Mouse (Mus musculus): ENCODE measurements around the gene Cebpb. TPM values are rescaled to one million over a fixed set of nuclear protein-coding genes. Genes with fewer than 3 reads are reported as not detected.

Gene Cebpb
- polyA plus RNA-seq, 1 experiment from 2014 or later, result 108 TPM

GRCm38 (mm10) chr2:167658712-167659111 lies 30.0 kb upstream of the Cebpb start:
- DNase-seq (ENCODE audit: low spot score), result no peak
- Histone ChIP-seq H3K27ac (ENCODE audit: low read length) (peak overlapping the region; percentile 43), H3K9ac (replicated peaks; ENCODE audit: low read depth) (peak overlapping the region; percentile 19; the same call in 1 of the 2 replicates)

GRCm38 (mm10) chr2:167659177-167659846 lies 29.4 kb upstream of the Cebpb start:
- H3K4me2 ChIP-seq (replicated peaks; ENCODE audit: low read depth, low read length), result peak overlapping the region; percentile 86
- ATAC-seq (peak; percentile 11), DNase-seq (ENCODE audit: low spot score) (peak; percentile 69)
- 50% methylated on average over 10 of the region's 10 CpGs for WGBS
- TF ChIP-seq EP300 (IDR thresholded peaks at IDR 0.05) (no peak), CTCF (IDR thresholded peaks at IDR 0.05) (no peak)
- H3K27me3 ChIP-seq (replicated peaks; ENCODE audit: insufficient read depth, low read length), result no peaks in the 10 kb centered on the region
- peak overlapping the region; percentile 80; the same call in 1 of the 2 replicates for H3K4me3 ChIP-seq (ENCODE audit: low read depth, low read length)
- peaks cover 30% of the 10 kb centered on the region for H3K4me1 ChIP-seq (ENCODE audit: insufficient read depth, low read depth, low read length)
- 0 out of 2 replicates have a peak overlapping the region, but pooled peaks have one; percentile 19 for H3K9ac ChIP-seq (replicated peaks; ENCODE audit: low read depth)
- H3K36me3 ChIP-seq (ENCODE audit: insufficient read depth, low read length), result no peaks in the 10 kb centered on the region
- H3K9me3 ChIP-seq (ENCODE audit: low read length), result no peaks in the 10 kb centered on the region
- H3K27ac ChIP-seq (ENCODE audit: low read length), result peak overlapping the region; percentile 84

More at GRCm38 (mm10) chr2:167658712-167659111, 30.0 kb upstream of the Cebpb start:
- Histone ChIP-seq H3K4me1 (ENCODE audit: insufficient read depth, low read depth, low read length) (peaks cover 30% of the 10 kb centered on the region), H3K4me3 (ENCODE audit: low read depth, low read length) (no peak overlapping the region), H3K27me3 (replicated peaks; ENCODE audit: insufficient read depth, low read length) (no peaks in the 10 kb centered on the region), H3K36me3 (ENCODE audit: insufficient read depth, low read length) (0 out of 2 replicates have a peak, but pooled peaks cover 4% of the 10 kb centered on the region), H3K9me3 (ENCODE audit: low read length) (no peaks in the 10 kb centered on the region), H3K4me2 (replicated peaks; ENCODE audit: low read depth, low read length) (peak overlapping the region; percentile 86; the same call in 1 of the 2 replicates)
- WGBS, result 55% methylated on average over 11 of the region's 11 CpGs
- TF ChIP-seq CTCF (IDR thresholded peaks at IDR 0.05) (no peak), EP300 (IDR thresholded peaks at IDR 0.05) (no peak)
- ATAC-seq, result no peak

GRCm38 (mm10) chr2:167659847-167660610 lies 28.7 kb upstream of the Cebpb start:
- H3K27me3 ChIP-seq (replicated peaks; ENCODE audit: insufficient read depth, low read length), result no peaks in the 10 kb centered on the region
- peak overlapping the region; percentile 80 for H3K4me3 ChIP-seq (ENCODE audit: low read depth, low read length)
- peak; percentile 62 for ATAC-seq
- no peaks in the 10 kb centered on the region for H3K9me3 ChIP-seq (ENCODE audit: low read length)
- TF ChIP-seq CTCF (IDR thresholded peaks at IDR 0.05) (no peak), EP300 (IDR thresholded peaks at IDR 0.05) (peak; percentile 6; the same call in 1 of the 2 replicates)
- peaks cover 30% of the 10 kb centered on the region for H3K4me1 ChIP-seq (ENCODE audit: insufficient read depth, low read depth, low read length)
- 14% methylated on average over 13 of the region's 13 CpGs for WGBS
- peak overlapping the region; percentile 86 for H3K9ac ChIP-seq (replicated peaks; ENCODE audit: low read depth)
- peak overlapping the region; percentile 84 for H3K27ac ChIP-seq (ENCODE audit: low read length)
- DNase-seq (ENCODE audit: low spot score), result peak; percentile 80
- H3K36me3 ChIP-seq (ENCODE audit: insufficient read depth, low read length), result no peaks in the 10 kb centered on the region
- H3K4me2 ChIP-seq (replicated peaks; ENCODE audit: low read depth, low read length), result peak overlapping the region; percentile 86

- H3K4me2 ChIP-seq (replicated peaks; ENCODE audit: low read depth, low read length), result peak overlapping the region; percentile 86
- H3K4me3 ChIP-seq (ENCODE audit: low read depth, low read length), result peak overlapping the region; percentile 80
- peak overlapping the region; percentile 84 for H3K27ac ChIP-seq (ENCODE audit: low read length)
- no peaks in the 10 kb centered on the region for H3K36me3 ChIP-seq (ENCODE audit: insufficient read depth, low read length)
- peaks cover 30% of the 10 kb centered on the region for H3K4me1 ChIP-seq (ENCODE audit: insufficient read depth, low read depth, low read length)
- DNase-seq (ENCODE audit: low spot score), result peak; percentile 46
- no peak for ATAC-seq
- TF ChIP-seq CTCF (IDR thresholded peaks at IDR 0.05) (no peak), EP300 (IDR thresholded peaks at IDR 0.05) (no peak)
- WGBS, result 1% methylated on average over 12 of the region's 12 CpGs
- peak overlapping the region; percentile 86 for H3K9ac ChIP-seq (replicated peaks; ENCODE audit: low read depth)
- H3K9me3 ChIP-seq (ENCODE audit: low read length), result no peaks in the 10 kb centered on the region
- no peaks in the 10 kb centered on the region for H3K27me3 ChIP-seq (replicated peaks; ENCODE audit: insufficient read depth, low read length)
These were observed 28.1 kb upstream of the Cebpb start for GRCm38 (mm10) chr2:167660611-167660971.

GRCm38 (mm10) chr2:167661270-167662203 lies 27.2 kb upstream of the Cebpb start, which contains the start of gene Gm20431:
Gene Gm20431 (minus strand): TSS chr2:167661496.
- DNase-seq (ENCODE audit: low spot score), result peak; percentile 97
- H3K27ac ChIP-seq (ENCODE audit: low read length), result peak within 1 kb of the TSS; percentile 84
- no peaks in the 10 kb centered on the region for H3K9me3 ChIP-seq (ENCODE audit: low read length)
- H3K9ac ChIP-seq (replicated peaks; ENCODE audit: low read depth), result peak within 1 kb of the TSS; percentile 86
- TF ChIP-seq EP300 (IDR thresholded peaks at IDR 0.05) (no peak), CTCF (IDR thresholded peaks at IDR 0.05) (peak; percentile 5; the same call in 1 of the 2 replicates)
- no peaks in the 10 kb centered on the region for H3K27me3 ChIP-seq (replicated peaks; ENCODE audit: insufficient read depth, low read length)
- no peaks in the 10 kb centered on the region for H3K36me3 ChIP-seq (ENCODE audit: insufficient read depth, low read length)
- ATAC-seq, result peak; percentile 94
- peak within 1 kb of the TSS; percentile 80 for H3K4me3 ChIP-seq (ENCODE audit: low read depth, low read length)
- H3K4me1 ChIP-seq (ENCODE audit: insufficient read depth, low read depth, low read length), result peaks cover 30% of the 10 kb centered on the region
- peak within 1 kb of the TSS; percentile 86 for H3K4me2 ChIP-seq (replicated peaks; ENCODE audit: low read depth, low read length)
- WGBS, result 1% methylated on average over 60 of the region's 110 CpGs

All from lung, postnatal 0 days (tissue).